Comparison of ENCODE assay signal across 8 mouse cellular contexts in the genomic region with DNA sequence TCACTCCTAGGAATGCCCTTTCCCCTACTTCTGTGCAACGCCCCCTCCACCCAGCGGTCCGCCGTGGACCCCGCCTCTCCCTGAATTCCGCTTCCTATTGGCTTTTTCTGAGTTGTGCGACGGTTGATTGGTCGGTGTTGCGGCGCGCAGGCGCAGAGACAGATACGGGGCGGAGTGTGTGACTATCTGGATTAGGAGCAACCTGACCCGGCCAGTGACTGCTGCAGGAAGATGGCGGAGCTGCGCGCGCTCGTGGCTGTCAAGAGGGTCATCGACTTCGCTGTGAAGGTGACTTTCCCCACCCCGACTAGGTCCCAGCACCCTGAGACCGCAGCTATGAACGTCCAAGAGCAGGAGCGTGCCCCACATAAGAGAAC. TPM values are rescaled to one million over a fixed set of nuclear protein-coding genes. Genes with fewer than 3 reads are reported as not detected.
DNase-seq lines count a peak whose midpoint lies in the region; ATAC-seq lines count a peak whose summit lies in the region.

Etfb (plus strand) TSS at position 167 of the 377 bp plus-strand sequence.
Gm45233 (plus strand) TSS at position 212 of the 377 bp plus-strand sequence.

- H3K9ac ChIP-seq in hindbrain, embryonic 16.5 days (ENCODE audit: low read depth, low read length), result peak within 1 kb of the TSS; percentile 77

- ATAC-seq in hindbrain, embryonic 16.5 days, result peak; percentile 98

- peaks cover 18% of the 10 kb centered on the region for H3K4me1 ChIP-seq in hindbrain, embryonic 16.5 days (ENCODE audit: control insufficient read depth, insufficient read depth, low read depth, low read length)

- peak; percentile 91 for DNase-seq in WW6 (ENCODE audit: low read depth, low spot score)
- peak; percentile 82 to 89 for DNase-seq in cerebellum, postnatal 4 days (ENCODE audit: low spot score in 2 of 2)
- DNase-seq in gastrocnemius, adult 18-20 months (ENCODE audit: low spot score), result peak; percentile 96
- peak; percentile 90 to 95 for DNase-seq in left cerebral cortex, adult 18-20 months (ENCODE audit: low spot score in 2 of 2)
- DNase-seq in right cerebral cortex, adult 18-20 months, result peak; percentile 97
- DNase-seq in urinary bladder, postnatal 10 days (ENCODE audit: low spot score), result peak; percentile 75

- H3K9me3 ChIP-seq in hindbrain, embryonic 16.5 days (ENCODE audit: control insufficient read depth, low read length), result no peaks in the 10 kb centered on the region

- peak within 1 kb of the TSS; percentile 94 for H3K4me2 ChIP-seq in hindbrain, embryonic 16.5 days (ENCODE audit: low read length)

- WGBS in hindbrain, embryonic 16.5 days, result 0% methylated on average over 27 of the region's 27 CpGs
- under 1% methylated on average over 27 of the region's 27 CpGs for WGBS in macrophage (ENCODE audit: missing documents)

- peak within 1 kb of the TSS; percentile 61 for H3K4me3 ChIP-seq in hindbrain, embryonic 16.5 days (ENCODE audit: low read length)
- H3K4me3 ChIP-seq in macrophage (ENCODE audit: inconsistent target), result peak within 1 kb of the TSS; percentile 67

- H3K27ac ChIP-seq in hindbrain, embryonic 16.5 days (ENCODE audit: low read depth, low read length), result peak within 1 kb of the TSS; percentile 93
- H3K27ac ChIP-seq in macrophage, result peak within 1 kb of the TSS; percentile 94

- no peaks in the 10 kb centered on the region for H3K36me3 ChIP-seq in hindbrain, embryonic 16.5 days (ENCODE audit: control insufficient read depth, insufficient read depth, low read length)
- no peaks in the 10 kb centered on the region for H3K36me3 ChIP-seq in macrophage (ENCODE audit: inconsistent target)

- no peaks in the 10 kb centered on the region for H3K27me3 ChIP-seq in hindbrain, embryonic 16.5 days (replicated peaks; ENCODE audit: control insufficient read depth, insufficient read depth, low read length)

- peaks cover 47% of the 10 kb centered on the region for H3K79me2 ChIP-seq in macrophage (ENCODE audit: inconsistent target)

RNA-seq across cellular contexts. Expression of gene Etfb, which starts in this region (rescaled TPM):
- 100 to 1,000 TPM; 282 to 331 TPM for total RNA-seq in gastrocnemius, adult 18-20 months (2021)
- polyA plus RNA-seq in hindbrain, embryonic 16.5 days (2015; fragmentation: Nextera tagmentation; extraction: Ambion mirVana), result 140 and 142 TPM in 2 replicates
- total RNA-seq in left cerebral cortex, adult 18-20 months (2021), result 10 to 100 TPM; 59.0 to 64.5 TPM
- total RNA-seq in macrophage (2018; cell fraction: chromatin; rRNA removed), result 10 to 100 TPM in 23 of 26 experiments, 1 to 10 TPM in 3; 7.1 to 39.4 (median 21.1) TPM
- total RNA-seq in macrophage (2018; cell fraction: cytosol; rRNA removed), result 100 to 1,000 TPM in 12 of 26 experiments, 10 to 100 TPM in 14; 58.8 to 131 (median 89.4) TPM
- 10 to 100 TPM; 13.2 to 59.2 (median 24.8) TPM for total RNA-seq in macrophage (2018; cell fraction: nucleus; rRNA removed)
- 113 to 175 TPM (median 166 TPM) in 3 replicates for polyA plus RNA-seq in macrophage (2018)

RNA-seq across cellular contexts. Expression of gene Gm45233, which starts in this region (rescaled TPM):
- total RNA-seq in gastrocnemius, adult 18-20 months (2021), result under 1 TPM; 0.28 to 0.84 TPM
- polyA plus RNA-seq in hindbrain, embryonic 16.5 days (2015; fragmentation: Nextera tagmentation; extraction: Ambion mirVana), result 0.49 TPM in 1 of 2 replicates, not detected in the other
- total RNA-seq in left cerebral cortex, adult 18-20 months (2021), result under 1 TPM in 1 of 2 experiments, not detected in 1; 0.81 TPM
- 1 to 10 TPM in 9 of 26 experiments, not detected in 17; 1.6 to 5.2 (median 2.2) TPM for total RNA-seq in macrophage (2018; cell fraction: chromatin; rRNA removed)
- under 1 TPM in 7 of 26 experiments, not detected in 19; 0.23 to 0.56 (median 0.29) TPM for total RNA-seq in macrophage (2018; cell fraction: cytosol; rRNA removed)
- total RNA-seq in macrophage (2018; cell fraction: nucleus; rRNA removed), result 1 to 10 TPM in 7 of 26 experiments, under 1 TPM in 1, not detected in 18; 0.99 to 3.7 (median 1.3) TPM
- not detected in 3 replicates for polyA plus RNA-seq in macrophage (2018)

Comparison
In these comparisons a context has a peak if more than half of its experiments do, and no peak if none do; other contexts are left out.
1. Peak in every context shown above with its lines: DNase-seq, ATAC-seq, H3K4me3 ChIP-seq and H3K27ac ChIP-seq.
2. RNA of gene Etfb (total RNA-seq): 282 to 331 TPM in gastrocnemius, adult 18-20 months; 59.0 to 64.5 TPM in left cerebral cortex, adult 18-20 months; every median in the first group is over 4 times any median in the second.